Mouse (Mus musculus) T-helper 2 cell (primary cell): ENCODE measurements around the gene Ckap2.
"Not testable (repeated sequence)": the region's sequence is repeated elsewhere in the genome, so short reads cannot be mapped to it uniquely, and the experiment has no call there.

Source experiments
- in situ Hi-C: fragments of 300-600 bp; cut with MboI, MseI; formaldehyde crosslinking; loops from one replicate; pipeline ENCODE4 v1.15.1; 2025; ENCODE audit warnings: high pct_unique_total_duplicates

Gene Ckap2

GRCm38 (mm10) chr8:22148367-22148740, 37.3 kb downstream of the Ckap2 start:
- in situ Hi-C loops = no loop called here

- in situ Hi-C loops = no loop called here
Observed at GRCm38 (mm10) chr8:22147706-22148366, 37.8 kb downstream of the Ckap2 start.

- in situ Hi-C loops = no loop called here
Observed at GRCm38 (mm10) chr8:22145831-22146230, 39.8 kb downstream of the Ckap2 start.

- in situ Hi-C loops = no loop called here
Observed at GRCm38 (mm10) chr8:22143764-22144491, 41.7 kb downstream of the Ckap2 start.

GRCm38 (mm10) chr8:22142592-22142991, 43.0 kb downstream of the Ckap2 start:
- in situ Hi-C loops = no loop called here

- in situ Hi-C loops = no loop called here
Observed at GRCm38 (mm10) chr8:22141836-22142385, 43.7 kb downstream of the Ckap2 start.

- in situ Hi-C loops = not testable (repeated sequence)
Observed at GRCm38 (mm10) chr8:22136462-22136861, 49.2 kb downstream of the Ckap2 start.

GRCm38 (mm10) chr8:22134750-22135135, 50.9 kb downstream of the Ckap2 start:
- in situ Hi-C loops = loop anchor here (5.0 kb wide), 1 partner anchor 67 kb away; no protein-coding TSS in a partner anchor

- in situ Hi-C loops = loop anchor here (5.0 kb wide), 1 partner anchor 67 kb away; no protein-coding TSS in a partner anchor
Observed at GRCm38 (mm10) chr8:22134078-22134749, 51.4 kb downstream of the Ckap2 start.

GRCm38 (mm10) chr8:22132062-22132461, 53.6 kb downstream of the Ckap2 start:
- in situ Hi-C loops = loop anchor here (5.0 kb wide), 1 partner anchor 65 kb away; no protein-coding TSS in a partner anchor

GRCm38 (mm10) chr8:22124220-22125152, 61.1 kb downstream of the Ckap2 start, which contains the start of gene Nek5:
Gene Nek5 (minus strand): TSS chr8:22125053.
- in situ Hi-C loops = no loop called here
